Mouse (Mus musculus): ENCODE measurements at regions not wholly inside any gene's neighbourhood (a gene's known extent, or its start where the extent isn't known, plus 50 kb on each side); places are given as distances from the start of the nearest gene placed in this dataset.

DNA sequence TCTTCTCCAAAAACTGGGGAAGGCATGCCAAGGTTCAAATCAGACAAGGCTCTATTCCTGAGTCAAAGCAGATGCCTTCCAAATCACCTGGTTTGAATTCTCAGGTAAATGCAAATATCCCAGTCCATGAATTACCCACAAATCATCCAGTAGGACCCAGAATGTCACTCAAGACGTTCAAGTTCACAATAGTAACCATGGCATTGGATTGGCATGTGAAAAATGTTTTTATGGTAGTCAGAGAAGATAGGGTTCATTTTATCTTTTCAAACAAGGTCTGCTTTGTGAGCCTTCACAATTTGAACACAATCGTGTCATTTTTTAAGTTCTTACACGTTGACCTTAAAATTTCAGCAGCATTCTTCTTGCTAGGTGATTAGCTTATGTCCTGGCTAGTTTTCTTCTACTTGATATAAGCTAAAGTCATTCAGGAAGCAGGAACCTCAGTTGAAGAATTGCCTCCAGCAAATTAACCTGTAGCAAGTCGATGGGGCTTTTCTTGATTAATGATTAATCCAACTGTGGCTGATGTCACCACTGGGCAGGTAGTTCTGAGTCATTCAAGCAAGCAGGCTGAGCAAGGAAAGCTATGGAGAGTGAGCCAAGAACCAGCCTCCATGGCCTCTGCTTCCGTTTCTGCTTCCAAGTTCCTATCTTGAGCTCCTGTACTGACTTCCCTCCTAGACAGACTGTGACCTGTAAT, 165.3 kb upstream of the Sox11 start:
- TF ChIP-seq CTCF (IDR thresholded peaks at IDR 0.05; ENCODE audit: extremely low read depth, insufficient read depth, low read length), result no peak
- TF ChIP-seq POLR2A (IDR thresholded peaks at IDR 0.05; ENCODE audit: extremely low read depth, insufficient read depth, low read length), result no peak

Measured in cortical plate, adult 2 months (tissue).